Mouse (Mus musculus) stomach, postnatal 0 days (tissue): Measurements from ENCODE around the gene Ralgapa2. TPM values are rescaled to one million over a fixed set of nuclear protein-coding genes. Genes with fewer than 3 reads are reported as not detected.

Experiments used
- ATAC-seq: fragments of 200-750 bp; cut with Nextera tagmentation; 2 replicates; pipeline ENCODE4 v1.8.0; 2017; ENCODE audit not compliant: low FRiP score, low TSS enrichment
- DNase-seq: peaks from one replicate; pipeline ENCODE4 v3.0.0-alpha.2; 2016; ENCODE audit warnings: low spot score
- H3K27ac ChIP-seq: fragments of 300-500 bp; sonication (generic); replicated peaks from 2 replicates; pipeline ENCODE4 v1.5.1; 2014; ENCODE audit warnings: mild to moderate bottlenecking, control low read depth
- H3K27me3 ChIP-seq: fragments of 300-500 bp; sonication (generic); 2 replicates; pipeline ENCODE4 v1.6.1; 2014; ENCODE audit warnings: low read length; ENCODE audit not compliant: control insufficient read depth, insufficient read depth
- H3K36me3 ChIP-seq: fragments of 300-500 bp; sonication (generic); 2 replicates; pipeline ENCODE4 v1.6.1; 2014; ENCODE audit warnings: low read length, mixed read lengths; ENCODE audit not compliant: control insufficient read depth, insufficient read depth
- H3K4me1 ChIP-seq: fragments of 300-500 bp; sonication (generic); replicated peaks from 2 replicates; pipeline ENCODE4 v1.6.1; 2014; ENCODE audit warnings: antibody characterized with exemption; ENCODE audit not compliant: control insufficient read depth, insufficient read depth
- H3K4me2 ChIP-seq: fragments of 300-500 bp; sonication (generic); replicated peaks from 2 replicates; pipeline ENCODE4 v1.6.1; 2014; ENCODE audit warnings: low read depth, mild to moderate bottlenecking, control low read depth, moderate library complexity
- H3K4me3 ChIP-seq: fragments of 300-500 bp; sonication (generic); 2 replicates; pipeline ENCODE4 v1.5.1; 2014; ENCODE audit warnings: low read depth, low read length, control low read depth
- H3K9ac ChIP-seq: fragments of 300-500 bp; sonication (generic); 2 replicates; pipeline ENCODE4 v1.6.1; 2014; ENCODE audit warnings: mild to moderate bottlenecking, low read length, control low read depth, mixed read lengths
- H3K9me3 ChIP-seq: fragments of 300-500 bp; sonication (generic); 2 replicates; pipeline ENCODE4 v1.6.1; 2016; ENCODE audit warnings: low read length; ENCODE audit not compliant: control insufficient read depth
- CTCF ChIP-seq: IDR thresholded peaks from 2 replicates; pipeline ENCODE4 v1.5.1; 2016; ENCODE audit warnings: antibody characterized with exemption, low read depth, mild to moderate bottlenecking, moderate library complexity
- EP300 ChIP-seq: optimal IDR thresholded peaks from 2 replicates; pipeline ENCODE3; 2016; ENCODE audit warnings: antibody characterized with exemption
- WGBS: fragments of 180-500 bp; shearing (Covaris S2); extraction: QIAGEN DNeasy Blood & Tissue Kit; methylation state at CpG from one replicate; pipeline ENCODE4 v1.1.7; 2014; 5-methylcytosine and 5-hydroxymethylcytosine counted together
- polyA plus RNA-seq: library from polyadenylated mRNA; unstranded; fragments of >200 nt; fragmentation: Nextera tagmentation; extraction: Ambion mirVana; gene quantifications from 2 replicates; pipeline ENCODE4 v1.2.1, GENCODE M21; 2015

Gene Ralgapa2
- polyA plus RNA-seq, 1 experiment from 2014 or later, result 3.1 TPM

DNA sequence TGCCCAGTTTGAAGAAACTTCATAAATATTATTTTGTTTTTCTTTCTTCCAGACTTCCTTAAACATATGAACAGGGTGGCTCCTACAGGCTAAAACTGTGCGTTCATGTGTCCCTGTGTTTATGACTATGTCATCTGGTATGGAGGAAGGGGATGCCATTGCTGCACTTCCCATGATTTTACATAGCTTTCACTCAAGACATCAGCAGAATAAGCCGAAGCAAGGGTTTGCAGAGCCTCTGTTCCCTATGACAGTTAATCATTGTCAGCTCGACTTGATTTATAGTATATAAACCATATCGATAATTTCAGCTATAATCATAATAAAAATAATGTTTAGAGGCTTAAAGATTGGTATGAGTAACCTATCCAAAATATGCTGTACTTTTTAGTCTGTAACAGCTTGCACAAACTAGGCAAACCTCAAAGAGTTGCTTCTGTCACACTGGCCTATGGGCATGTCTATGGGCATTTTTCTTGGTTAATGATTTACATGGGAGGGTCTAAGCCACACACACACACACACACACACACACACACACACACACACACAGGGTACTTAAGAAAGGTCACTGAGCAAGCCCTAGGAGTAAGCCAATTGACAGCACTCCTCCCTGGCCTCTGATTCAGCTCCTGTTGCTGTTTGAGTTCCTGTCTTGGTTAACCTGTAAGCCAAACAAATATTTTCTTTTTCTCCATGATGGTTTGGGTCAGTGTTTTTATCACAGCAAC lies 12.7 kb upstream of the Ralgapa2 start:
- H3K27ac ChIP-seq, result no peak overlapping the region
- peak; percentile 59 for DNase-seq
- TF ChIP-seq EP300, result no peak
- TF ChIP-seq CTCF, result no peak
- peak; percentile 95 for ATAC-seq
- H3K4me2 ChIP-seq, result no peak overlapping the region
- no peaks in the 10 kb centered on the region for H3K36me3 ChIP-seq
- H3K4me1 ChIP-seq, result no peaks in the 10 kb centered on the region
- H3K9ac ChIP-seq, result no peak overlapping the region
- H3K4me3 ChIP-seq, result no peak overlapping the region
- 47% methylated on average over 4 of the region's 4 CpGs for WGBS
- no peaks in the 10 kb centered on the region for H3K27me3 ChIP-seq
- no peaks in the 10 kb centered on the region for H3K9me3 ChIP-seq

DNA sequence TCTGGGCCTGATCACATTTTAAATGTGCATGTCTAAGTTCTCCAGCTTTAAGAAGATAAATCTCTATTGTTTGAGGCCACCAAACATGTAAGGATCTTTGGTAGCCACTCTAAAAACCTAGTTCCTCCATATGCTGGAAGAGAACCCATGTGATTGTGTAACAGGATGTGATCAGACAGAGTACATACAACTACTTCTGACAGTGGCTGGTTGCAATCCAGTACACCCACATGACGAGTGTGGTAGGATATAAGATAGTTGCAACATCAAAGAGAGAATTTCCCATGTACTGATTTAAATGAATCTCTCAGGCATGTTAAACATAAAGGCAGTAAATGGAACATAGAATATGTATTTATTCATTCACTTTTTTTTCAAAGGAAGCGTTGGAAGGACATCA lies 4.8 kb upstream of the Ralgapa2 start:
- TF ChIP-seq EP300, result no peak
- no peak for TF ChIP-seq CTCF
- no peaks in the 10 kb centered on the region for H3K9me3 ChIP-seq
- no peak overlapping the region for H3K4me3 ChIP-seq
- ATAC-seq (no peak), DNase-seq (no peak)
- H3K4me1 ChIP-seq, result no peaks in the 10 kb centered on the region
- no peak overlapping the region for H3K4me2 ChIP-seq
- H3K27me3 ChIP-seq, result no peaks in the 10 kb centered on the region
- H3K36me3 ChIP-seq, result no peaks in the 10 kb centered on the region
- no peak overlapping the region for H3K9ac ChIP-seq
- WGBS, result 71% methylated on average over 2 of the region's 2 CpGs
- H3K27ac ChIP-seq, result no peak overlapping the region

DNA sequence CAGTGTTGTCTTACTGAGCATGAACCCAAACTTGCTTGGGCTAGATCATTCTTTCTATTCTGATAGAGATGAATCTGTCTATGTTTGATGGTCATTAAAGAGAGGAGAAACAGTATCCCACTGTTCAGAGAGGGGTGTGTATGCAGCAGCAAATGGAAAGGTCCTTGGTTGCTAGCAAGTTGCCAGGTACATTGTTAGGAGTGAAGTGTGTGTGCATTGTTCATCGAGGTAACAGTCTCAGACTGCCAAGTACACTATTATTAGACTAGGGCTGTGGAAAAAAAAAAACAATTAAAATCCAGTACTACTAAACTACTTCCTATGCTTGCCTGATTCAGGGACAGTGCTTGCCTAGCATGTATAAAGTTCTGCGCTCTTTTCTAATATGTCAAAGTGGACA lies 2.9 kb upstream of the Ralgapa2 start:
- no peaks in the 10 kb centered on the region for H3K9me3 ChIP-seq
- no peak for ATAC-seq
- WGBS, result 73% methylated on average over 2 of the region's 2 CpGs
- no peak overlapping the region for H3K27ac ChIP-seq
- no peaks in the 10 kb centered on the region for H3K27me3 ChIP-seq
- no peak for TF ChIP-seq CTCF
- no peak for TF ChIP-seq EP300
- H3K4me3 ChIP-seq, result no peak overlapping the region
- no peaks in the 10 kb centered on the region for H3K36me3 ChIP-seq
- no peak for DNase-seq
- H3K9ac ChIP-seq, result no peak overlapping the region
- no peak overlapping the region for H3K4me2 ChIP-seq
- no peaks in the 10 kb centered on the region for H3K4me1 ChIP-seq

DNA sequence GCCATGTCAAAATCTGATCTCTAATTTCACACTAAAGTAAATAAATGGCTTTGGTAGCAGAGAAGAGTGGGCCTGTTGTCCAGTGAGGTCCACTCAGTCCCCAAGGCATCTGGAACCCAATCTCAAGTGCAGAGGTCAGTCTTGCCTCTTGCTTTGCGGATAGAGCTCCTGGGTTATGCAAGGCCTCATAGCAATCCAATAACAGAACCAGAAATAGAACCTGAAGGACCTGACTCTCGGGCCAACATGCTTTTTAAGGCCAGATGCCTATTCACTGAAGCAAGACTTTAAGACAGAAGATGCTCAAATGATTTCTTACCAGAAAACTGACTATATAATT lies 407 bp upstream of the Ralgapa2 start:
- no peak overlapping the region for H3K27ac ChIP-seq
- no peak overlapping the region for H3K4me3 ChIP-seq
- no peaks in the 10 kb centered on the region for H3K36me3 ChIP-seq
- H3K4me2 ChIP-seq, result peak overlapping the region; percentile 47
- no peaks in the 10 kb centered on the region for H3K27me3 ChIP-seq
- TF ChIP-seq CTCF (no peak), EP300 (no peak)
- H3K9ac ChIP-seq, result no peak overlapping the region
- H3K4me1 ChIP-seq, result no peaks in the 10 kb centered on the region
- H3K9me3 ChIP-seq, result no peaks in the 10 kb centered on the region
- 67% methylated on average over 2 of the region's 2 CpGs for WGBS
- DNase-seq (no peak), ATAC-seq (no peak)

DNA sequence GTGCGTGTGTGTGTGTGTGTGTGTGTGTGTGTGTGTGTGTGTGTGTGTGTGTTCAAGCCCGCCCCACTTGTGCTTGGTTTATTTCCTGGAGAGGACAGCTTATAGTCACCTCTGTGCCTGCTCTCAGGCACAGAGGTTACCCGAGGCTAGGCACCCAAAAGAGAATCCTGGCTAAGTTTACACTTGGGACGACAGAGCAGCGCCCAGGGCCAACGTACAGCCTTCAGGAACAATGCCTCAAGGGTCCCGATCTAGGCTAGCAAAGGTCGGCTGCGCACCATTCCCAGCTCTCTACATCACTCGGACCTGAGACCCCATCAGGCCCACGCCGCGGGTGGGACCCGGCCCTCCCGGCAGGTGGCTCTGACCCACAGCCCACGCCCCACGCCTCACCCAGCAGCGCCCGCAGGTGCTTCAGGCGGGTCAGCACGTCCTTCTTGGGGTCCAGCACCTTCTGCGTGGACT lies 711 bp downstream of the Ralgapa2 start:
- WGBS, result under 1% methylated on average over 21 of the region's 22 CpGs
- peak overlapping the region; percentile 91 for H3K4me3 ChIP-seq
- peak overlapping the region; percentile 88 for H3K4me2 ChIP-seq
- no peaks in the 10 kb centered on the region for H3K9me3 ChIP-seq
- peak; percentile 46 for DNase-seq
- peak overlapping the region; percentile 78 for H3K9ac ChIP-seq
- H3K27me3 ChIP-seq, result no peaks in the 10 kb centered on the region
- peak overlapping the region; percentile 71 for H3K27ac ChIP-seq
- ATAC-seq, result peak; percentile 28
- H3K4me1 ChIP-seq, result no peaks in the 10 kb centered on the region
- TF ChIP-seq EP300 (no peak), CTCF (0 out of 2 replicates have a peak, but pooled peaks have one; percentile 18)
- H3K36me3 ChIP-seq, result no peaks in the 10 kb centered on the region

DNA sequence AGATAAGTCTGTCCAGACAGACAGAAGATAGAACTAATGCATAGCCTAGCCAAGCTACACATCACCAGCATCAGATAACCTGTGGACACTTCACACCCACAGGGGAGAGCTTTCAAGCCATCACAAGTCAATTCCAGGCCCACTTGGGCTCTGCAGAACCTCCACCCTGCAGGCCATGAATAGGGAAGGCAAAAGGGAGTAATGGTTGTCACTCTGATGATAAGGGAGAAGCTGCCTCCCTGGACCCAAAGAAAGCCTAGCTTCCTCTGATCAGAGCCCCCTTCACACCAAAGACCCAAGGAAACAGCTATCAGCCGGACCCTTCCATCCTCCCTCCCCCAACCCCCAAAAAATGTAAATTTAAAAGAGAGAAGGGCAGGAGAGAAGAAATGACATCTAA lies 1.4 kb downstream of the Ralgapa2 start:
- TF ChIP-seq EP300, result no peak
- H3K27me3 ChIP-seq, result no peaks in the 10 kb centered on the region
- ATAC-seq, result no peak
- H3K9me3 ChIP-seq, result no peaks in the 10 kb centered on the region
- peak overlapping the region; percentile 88 for H3K4me2 ChIP-seq
- 38% methylated on average over 1 of the region's 1 CpGs for WGBS
- no peak overlapping the region for H3K27ac ChIP-seq
- H3K9ac ChIP-seq, result peak overlapping the region; percentile 23; the same call in 1 of the 2 replicates
- no peaks in the 10 kb centered on the region for H3K36me3 ChIP-seq
- DNase-seq, result no peak
- H3K4me1 ChIP-seq, result no peaks in the 10 kb centered on the region
- H3K4me3 ChIP-seq, result peak overlapping the region; percentile 91
